Mouse (Mus musculus) ovary, adult 18-20 months (tissue): ENCODE measurements around the gene Ppm1m.

ENCODE experiments used
- DNase-seq: peaks from one replicate; pipeline ENCODE4 v3.0.0; 2022; ENCODE audit warnings: low spot score, mixed read lengths

Gene Ppm1m

DNA sequence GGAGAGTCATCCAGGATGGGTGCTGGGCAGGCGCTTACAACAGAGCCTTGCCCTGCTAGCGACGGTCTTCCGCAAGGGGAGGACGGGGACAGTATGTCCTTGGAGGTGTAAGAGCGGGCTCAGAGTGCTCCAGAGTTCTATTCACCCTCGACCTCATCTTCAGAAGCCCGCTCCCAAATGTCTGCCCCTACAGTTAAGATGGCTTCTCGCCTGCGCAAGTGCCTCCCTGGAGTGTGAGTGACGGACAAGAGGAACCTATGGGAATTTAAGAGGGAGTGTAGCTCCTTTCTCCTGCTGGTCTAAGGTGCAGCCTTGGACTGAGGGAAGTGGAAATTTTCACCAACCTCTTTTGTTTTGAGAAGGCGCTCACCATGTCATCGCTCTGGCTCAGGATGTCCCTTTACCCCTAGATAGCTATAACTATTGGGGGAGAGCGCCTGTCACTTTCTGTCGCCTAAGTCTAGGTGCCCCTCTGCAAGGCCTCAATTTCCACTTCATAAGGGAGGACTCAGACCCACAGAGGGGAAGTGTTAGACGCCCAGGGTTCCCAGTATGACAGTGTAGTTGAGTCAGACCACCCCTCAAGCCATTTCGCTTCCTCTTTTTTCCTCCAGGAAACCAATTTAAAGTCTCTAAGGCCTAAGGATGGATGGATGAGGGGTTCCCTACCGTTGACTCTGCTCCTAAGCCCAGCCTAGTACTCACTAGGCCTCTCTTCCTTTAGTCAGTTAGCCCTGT lies at the start of gene Ppm1m:
TSS of gene Ppm1m (minus strand) at position 212 of the 738 bp plus-strand sequence.
- DNase-seq: no peak

DNA sequence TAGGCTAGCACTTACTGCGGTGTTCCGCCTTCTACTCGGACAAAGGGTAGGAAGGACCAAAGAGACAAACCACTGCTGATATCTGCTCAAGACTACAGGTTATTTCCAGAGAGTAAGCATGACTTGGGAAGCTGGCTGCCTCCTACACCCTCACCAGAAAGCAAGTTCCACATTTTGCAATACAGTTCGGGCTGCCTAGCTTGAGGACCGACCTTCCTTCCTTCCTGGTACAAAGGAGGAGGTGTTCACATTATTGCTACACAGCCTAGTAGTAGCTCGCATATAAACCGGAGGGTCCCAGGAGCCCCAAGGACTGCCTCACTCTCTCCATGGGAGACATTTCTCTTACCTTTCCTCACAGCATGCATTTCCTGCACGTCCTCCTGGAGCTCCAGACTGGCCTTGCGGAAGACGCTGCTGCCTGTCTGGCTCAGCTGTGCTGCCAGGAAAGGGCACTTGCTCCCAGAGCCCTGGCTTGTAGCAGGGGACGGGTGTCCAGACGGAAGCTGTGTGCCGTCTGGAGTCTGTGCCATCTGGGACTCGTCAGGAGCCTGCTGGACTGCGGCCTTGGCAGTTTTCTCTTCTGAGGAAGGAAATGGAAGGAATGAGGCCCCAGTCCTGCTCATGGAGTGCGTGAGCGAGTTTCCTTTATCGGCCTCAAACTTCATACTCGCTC lies 43.4 kb upstream of the Ppm1m start:
- DNase-seq: no peak

DNA sequence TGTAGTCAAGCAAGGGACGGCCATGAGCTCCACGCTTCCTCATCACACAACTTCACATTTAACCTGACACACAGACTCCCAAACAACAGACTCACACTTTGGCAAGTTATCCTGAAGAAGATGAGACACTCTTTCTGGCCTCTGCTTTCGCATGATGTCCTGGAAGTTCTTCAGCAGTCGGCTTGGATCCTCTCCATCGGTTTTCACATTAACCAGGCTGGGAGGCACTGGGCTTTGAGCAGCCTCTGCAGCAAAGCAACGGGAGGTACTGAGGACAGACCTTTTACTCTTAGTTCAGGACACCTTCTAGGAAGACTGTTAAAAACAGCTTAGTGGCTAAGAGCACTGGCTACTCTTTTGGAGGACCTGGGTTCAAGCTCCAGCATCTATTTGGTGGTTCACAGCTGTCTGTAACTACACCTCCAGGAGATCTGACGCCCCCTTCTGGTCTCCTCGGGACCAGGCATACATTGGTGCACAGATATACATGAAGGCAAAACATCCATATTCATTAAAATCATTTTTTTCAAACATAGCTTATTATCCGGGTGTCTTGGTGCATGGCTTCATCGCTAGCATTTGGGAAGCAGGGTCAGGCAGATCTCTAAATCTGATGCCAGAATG lies 42.1 kb upstream of the Ppm1m start:
- DNase-seq: no peak

DNA sequence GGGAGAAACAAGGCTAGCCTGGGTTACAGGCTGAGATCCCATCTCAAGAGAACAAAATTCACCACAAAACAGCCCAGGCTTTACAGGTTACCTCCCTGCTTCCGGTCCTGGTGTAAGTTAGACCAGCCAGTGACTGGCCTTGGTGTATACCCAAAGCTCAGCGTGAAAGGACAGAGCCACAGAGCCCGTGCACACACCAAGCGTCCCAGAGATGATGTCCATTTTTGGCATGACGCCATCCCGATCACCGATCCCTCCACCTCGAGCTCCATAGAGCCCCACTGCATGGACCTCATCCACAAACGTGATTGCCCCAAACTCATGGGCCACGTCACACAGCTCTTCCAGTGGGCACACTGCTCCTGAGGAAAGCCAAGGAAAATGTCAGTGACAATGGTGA lies 38.3 kb upstream of the Ppm1m start:
- DNase-seq: no peak

DNA sequence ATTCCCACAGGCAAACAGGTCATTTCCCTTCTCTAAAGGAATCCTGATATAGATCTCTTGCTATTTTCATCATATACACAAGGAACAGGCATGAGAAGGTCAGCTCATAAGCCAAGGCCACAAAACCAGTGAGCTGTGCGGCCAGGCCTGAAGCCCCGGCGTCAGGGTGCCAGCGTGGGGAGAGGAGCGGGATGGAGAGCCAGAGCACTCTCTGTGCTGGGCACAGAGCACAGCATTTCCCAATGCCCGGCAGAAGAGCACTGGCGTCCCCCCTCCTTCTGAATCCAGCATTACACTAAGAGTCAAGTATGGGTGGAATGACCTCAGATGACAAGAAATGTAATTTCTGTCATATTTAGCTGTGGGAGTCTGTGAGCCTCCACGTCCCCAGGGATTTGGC lies 37.9 kb upstream of the Ppm1m start:
- no peak for DNase-seq

DNA sequence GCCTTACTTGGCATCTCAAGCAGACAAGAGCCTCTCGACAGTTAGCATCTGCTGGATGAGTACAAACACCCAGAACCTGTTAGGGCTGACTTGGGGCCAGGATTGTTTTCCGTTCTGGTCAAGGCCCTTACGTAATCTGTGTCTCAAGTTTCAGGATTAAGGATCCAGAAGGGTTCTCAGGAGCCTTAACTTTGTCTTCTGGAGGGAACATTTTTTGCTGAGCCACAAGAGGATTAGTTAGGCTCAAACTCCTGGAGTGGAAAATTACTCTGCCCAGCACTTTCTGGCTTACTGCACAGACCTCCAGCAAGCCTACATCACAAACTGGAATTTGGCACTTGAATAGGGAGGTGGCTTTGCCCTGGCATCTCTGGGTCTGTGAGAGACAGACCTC lies 37.3 kb upstream of the Ppm1m start:
- DNase-seq: no peak

DNA sequence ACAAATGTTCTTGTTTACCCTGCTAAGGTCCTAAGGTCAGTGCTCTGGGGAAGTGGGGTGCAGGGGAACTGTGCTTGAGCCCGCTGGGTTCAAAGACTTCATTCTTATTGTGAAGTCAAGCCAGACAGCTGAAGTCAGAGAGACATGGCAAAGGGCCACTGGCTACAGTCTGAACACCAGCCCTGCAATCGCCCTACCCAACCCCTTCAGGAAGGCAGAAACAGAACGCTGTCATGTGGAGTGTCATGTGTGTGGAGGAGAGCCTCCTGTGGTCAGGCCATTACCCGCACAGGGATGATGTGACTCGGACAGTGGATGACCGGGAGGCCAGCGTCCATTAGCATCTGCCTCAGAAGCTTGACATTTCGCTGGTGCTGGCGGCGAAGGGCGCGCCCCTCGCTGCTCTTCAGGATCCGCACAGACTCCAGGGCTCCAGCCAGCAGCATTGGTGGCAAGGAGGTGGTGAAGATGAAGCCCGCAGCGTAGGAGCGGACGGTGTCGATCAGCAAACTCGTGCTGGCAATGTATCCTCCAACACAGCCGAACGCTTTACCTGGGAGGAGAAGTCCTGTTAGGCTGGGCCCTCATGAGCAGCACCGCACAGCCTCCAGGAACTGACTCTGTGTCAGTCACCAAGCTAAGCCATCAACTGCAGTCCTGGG lies 36.7 kb upstream of the Ppm1m start:
- no peak for DNase-seq

DNA sequence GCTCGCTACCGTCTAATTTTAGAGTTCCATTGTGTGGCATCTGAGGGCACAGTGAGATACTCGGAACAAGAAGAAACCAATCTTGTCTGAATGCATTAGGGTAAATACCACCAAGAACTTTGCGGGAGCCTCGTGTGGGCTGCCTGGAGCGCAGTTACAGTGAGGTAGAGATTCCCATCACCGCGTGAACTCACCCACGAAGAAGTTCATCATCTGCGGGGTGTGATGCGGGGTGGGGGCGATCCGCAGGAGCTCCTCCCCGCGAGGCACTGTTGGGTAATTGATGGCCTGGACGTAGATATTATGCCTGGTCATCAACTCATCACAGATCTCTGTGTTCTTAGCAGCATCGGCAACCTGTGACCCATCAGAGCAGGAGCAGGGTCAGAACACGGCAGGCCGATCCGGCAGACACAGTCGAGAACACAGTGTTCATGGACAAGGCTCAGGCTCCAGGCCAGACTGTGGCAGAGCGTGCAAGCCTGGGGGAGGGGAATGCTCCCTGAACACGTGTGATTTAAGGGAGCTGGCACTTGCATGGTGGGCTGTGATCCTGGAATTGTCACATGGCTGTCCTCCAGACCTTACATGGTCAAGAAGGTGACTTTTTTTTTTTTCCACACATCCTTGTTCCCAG lies 35.8 kb upstream of the Ppm1m start:
- no peak for DNase-seq

DNA sequence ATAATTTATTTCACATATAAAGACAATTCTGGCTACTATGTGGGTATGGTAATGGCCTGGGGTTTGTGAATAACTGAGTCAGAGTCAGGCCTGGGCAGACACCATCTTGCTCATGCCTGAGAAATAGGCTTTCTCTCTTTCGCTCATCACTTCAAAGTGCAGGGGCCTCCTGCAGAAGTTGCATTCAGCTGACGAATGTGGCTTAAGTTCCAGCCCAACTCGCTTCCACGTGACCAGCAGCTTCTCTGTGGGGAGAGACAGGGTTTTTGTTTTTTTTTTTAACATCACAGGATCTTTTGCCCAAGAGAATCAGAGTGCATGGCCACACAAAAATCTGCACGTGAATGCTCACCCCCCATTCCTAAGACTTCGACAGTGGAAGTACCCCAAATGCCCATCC lies 34.4 kb upstream of the Ppm1m start:
- no peak for DNase-seq

DNA sequence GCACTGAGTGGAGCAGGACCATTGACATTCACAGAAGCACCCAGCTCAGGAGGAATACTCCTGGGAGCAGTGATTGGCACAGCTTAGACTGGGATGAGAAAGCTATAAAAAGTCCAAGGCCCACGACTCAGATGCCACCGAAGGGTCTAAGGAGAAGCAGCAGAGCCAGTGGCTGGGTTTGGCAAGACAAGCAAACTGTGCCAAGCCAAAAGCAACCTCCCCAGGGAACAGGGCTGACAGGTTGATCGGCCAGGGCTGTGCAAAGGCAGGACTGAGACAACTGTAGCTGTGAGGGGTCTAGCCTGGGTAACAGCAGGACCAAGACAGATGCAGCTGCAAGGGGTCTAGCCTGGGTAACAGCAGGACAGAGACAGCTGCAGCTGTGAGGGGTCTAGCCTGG lies 33.4 kb upstream of the Ppm1m start:
- no peak for DNase-seq

DNA sequence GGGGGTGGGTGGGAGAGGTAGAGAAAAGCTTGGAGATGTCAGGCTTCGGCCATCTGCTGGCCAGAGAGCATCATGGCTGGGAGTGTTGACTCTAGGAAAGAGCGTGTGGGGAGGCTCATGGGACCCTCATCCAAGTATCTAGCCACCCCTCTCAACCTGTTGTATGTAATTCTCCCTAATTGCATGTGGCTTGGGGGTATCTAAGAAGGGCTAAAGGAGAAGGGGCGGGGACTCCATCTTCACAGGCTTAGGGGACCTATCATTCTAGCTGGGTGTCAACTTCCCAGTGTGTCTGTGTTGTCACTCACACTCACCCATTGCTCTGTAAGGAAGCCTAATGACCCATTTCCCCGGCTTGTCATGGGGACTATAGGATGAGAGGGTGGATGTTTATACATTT lies 32.3 kb upstream of the Ppm1m start:
- no peak for DNase-seq

DNA sequence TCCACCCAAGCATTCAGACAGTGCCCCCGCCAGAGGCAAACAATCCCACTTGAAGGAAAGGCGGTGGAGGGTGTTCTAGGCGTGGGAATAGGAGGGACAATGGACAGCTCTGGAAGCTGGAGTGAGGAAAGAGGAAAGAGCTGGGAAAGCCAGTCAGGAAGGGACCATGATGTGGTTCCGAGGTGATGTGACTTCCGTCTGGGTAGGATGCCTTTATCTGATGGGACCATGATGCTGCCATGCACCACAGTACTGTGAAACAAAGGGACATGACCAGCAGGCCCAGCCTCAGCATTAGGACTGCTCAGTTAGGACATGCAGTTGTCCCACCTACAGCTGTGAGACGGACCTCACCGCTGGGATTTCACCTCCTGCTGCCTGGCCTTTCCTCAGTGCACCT lies 31.7 kb upstream of the Ppm1m start:
- DNase-seq: no peak

DNA sequence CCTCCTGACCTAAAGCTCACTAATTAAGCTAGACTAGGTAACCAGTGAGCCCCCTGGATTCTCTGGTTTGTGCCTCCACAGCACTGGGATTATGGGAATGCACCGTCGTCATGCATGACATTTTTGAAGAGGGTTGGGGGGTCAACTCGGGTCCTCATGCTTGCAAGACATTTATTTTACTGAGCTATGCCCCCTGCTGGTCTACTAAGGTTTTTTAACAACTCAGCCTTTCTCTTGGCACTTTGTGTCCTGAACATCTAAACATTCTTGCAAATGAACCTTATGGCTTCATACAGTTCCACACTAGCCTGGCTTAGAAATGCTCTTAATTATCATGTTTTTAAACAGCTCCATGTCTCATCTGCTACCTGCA lies 31.2 kb upstream of the Ppm1m start:
- DNase-seq: no peak

DNA sequence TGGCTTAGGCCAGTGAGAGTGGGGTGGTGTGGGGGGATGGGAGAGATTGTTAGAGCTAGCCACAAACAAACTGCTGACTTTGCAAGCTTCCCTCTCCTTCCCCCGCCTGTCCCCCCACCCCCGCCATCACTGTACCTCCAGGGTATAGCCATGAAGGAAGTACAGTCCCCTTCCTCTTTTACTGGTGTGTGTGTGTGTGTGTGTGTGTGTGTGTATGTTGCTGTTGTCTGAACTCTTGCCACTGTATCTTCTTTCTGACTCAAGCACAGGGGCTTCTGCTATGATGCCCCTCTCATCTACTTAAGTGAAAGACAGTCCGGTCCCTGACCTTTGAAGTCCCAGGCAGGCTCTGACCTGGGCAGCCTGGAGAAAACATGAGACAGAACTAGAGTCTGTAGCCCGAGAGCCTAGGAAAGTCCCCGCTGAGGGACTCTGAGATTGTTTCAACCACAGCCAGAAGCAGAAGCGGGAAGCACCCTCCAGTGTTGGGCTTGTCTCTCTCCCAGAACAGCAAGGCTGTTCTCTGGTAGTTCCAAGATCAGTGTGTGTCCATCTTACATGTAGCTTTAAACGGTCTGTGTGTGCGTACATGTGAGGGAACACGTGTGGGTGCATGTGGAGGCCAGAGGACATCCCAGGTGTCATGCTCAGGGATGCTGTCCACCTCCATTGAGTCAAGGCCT lies 30.6 kb upstream of the Ppm1m start:
- no peak for DNase-seq

DNA sequence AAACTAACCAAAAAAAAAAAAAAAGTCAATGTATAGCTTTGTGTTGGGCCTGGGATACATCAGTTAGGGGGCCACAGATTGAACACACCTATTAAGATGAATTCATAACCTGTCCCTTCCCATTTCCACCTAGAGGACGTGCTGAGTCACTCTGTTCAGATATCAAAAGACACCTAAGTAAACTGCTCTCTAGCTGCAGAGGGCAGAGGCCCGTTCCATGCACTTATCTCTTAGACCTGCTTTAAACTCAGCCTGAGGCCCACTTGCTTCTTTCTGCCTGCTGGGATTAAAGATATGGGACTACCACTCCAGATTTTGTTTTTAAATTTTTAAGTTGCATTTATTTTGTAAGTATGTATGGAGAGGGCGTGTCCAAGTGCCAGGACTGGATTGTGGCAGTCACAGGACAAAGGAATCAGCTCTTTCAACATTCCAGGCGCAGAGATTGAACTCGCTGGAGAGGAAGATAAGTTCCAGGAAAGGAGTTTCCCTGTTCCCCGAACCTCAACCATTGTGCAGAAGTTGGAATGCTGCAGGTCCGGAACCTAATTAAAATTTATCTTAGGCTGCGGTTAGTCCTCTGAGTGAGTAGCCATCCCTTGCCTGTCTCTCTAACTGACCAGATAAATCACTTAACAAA lies 28.4 kb upstream of the Ppm1m start:
- no peak for DNase-seq

DNA sequence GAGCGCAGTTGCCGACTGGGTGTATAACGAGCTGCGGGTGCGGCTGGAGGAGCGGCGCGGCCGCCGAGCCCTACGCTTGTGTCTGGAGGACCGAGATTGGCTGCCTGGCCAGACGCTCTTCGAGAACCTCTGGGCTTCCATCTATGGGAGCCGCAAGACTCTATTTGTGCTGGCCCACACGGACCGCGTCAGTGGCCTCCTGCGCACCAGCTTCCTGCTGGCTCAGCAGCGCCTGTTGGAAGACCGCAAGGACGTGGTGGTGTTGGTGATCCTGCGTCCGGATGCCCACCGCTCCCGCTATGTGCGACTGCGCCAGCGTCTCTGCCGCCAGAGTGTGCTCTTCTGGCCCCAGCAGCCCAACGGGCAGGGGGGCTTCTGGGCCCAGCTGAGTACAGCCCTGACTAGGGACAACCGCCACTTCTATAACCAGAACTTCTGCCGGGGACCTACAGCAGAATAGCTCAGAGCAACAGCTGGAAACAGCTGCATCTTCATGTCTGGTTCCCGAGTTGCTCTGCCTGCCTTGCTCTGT lies 26.7 kb upstream of the Ppm1m start:
- DNase-seq: no peak

DNA sequence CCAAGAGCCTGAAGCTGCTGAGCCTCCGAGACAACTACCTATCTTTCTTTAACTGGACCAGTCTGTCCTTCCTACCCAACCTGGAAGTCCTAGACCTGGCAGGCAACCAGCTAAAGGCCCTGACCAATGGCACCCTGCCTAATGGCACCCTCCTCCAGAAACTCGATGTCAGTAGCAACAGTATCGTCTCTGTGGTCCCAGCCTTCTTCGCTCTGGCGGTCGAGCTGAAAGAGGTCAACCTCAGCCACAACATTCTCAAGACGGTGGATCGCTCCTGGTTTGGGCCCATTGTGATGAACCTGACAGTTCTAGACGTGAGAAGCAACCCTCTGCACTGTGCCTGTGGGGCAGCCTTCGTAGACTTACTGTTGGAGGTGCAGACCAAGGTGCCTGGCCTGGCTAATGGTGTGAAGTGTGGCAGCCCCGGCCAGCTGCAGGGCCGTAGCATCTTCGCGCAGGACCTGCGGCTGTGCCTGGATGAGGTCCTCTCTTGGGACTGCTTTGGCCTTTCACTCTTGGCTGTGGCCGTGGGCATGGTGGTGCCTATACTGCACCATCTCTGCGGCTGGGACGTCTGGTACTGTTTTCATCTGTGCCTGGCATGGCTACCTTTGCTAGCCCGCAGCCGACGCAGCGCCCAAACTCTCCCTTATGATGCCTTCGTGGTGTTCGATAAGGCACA lies 26.1 kb upstream of the Ppm1m start:
- DNase-seq: no peak

DNA sequence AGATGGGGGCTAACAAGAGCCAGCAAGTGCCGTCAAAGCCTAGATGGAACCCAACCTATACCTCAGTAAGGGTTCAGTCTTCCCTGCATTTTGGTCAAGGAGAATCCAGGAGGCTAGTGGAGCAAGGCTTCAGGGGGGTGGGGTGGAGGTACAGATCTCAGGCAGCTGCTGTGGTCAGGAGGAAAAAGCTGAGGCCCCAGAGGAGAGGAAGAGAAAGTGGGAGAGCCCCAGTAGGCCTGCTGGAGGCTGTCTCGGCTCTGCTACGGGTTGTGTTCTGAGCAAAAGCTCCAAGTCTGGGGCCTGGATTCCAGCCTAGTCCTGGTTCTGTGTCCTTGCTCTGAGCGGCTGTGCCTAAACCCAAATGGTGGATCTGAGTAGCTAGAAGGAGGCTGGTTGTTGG lies 23.4 kb upstream of the Ppm1m start:
- DNase-seq: no peak

DNA sequence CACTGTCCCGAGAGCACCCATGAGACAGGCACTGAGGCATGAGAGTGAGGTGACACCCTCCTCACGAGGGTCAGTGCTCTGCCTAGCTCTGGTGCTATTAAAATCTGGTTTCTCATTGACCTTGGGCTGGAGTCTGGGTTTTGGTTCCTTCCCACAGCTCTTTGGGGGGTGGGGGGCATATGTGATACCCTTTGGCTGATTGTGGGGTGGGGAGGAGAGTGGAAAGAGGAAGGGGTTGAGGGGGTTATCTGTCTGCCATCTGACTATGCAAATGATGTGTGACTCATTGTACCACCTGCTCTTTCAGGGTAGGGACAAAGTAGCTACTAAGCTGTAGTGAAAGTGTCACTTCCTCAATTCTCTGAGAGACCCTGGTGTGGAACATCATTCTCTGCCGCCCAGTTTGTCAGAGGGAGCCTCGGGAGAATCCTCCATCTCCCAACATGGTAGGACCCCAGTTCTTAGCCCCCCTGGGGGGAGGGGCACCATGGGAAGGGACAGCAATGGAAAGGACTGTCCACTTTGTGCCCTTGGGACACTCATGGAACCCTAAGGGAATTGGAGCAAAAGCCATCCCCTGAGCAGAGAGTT lies 22.8 kb upstream of the Ppm1m start, which contains the start of gene Tlr9:
TSS of gene Tlr9 (plus strand) at position 338 of the 591 bp plus-strand sequence.
- no peak for DNase-seq

DNA sequence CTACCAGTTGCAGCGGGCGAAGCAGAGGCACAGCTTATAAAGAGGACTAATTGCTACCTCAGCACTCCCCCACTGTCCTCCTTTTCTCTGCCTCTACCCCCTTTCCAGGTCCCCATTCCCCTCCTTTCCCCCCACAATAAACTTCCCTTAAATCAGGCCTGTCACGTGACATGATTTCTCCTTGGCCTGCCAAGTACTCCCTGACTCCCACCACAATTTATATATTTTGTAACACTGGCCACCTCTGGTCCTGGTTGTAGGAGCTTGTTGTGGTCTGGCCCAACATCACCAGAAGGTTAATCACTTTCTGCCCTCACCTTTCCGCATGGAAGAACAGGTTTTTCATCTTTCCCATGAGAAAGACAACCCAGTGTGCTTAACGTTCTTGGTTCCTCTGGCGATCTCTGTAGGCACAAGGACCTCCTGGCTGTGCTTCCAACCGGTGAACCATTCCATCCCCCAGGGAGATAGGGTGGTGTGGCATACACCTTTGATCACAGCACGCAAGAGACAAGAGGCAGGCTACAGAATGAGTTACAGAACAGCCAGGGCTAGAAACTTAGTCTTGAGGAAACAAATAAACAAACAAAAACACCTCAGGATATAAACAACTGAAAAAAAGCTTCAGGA lies 21.5 kb upstream of the Ppm1m start:
- no peak for DNase-seq
